ENCODE assay signal across 11 mouse cellular contexts in the genomic region with DNA sequence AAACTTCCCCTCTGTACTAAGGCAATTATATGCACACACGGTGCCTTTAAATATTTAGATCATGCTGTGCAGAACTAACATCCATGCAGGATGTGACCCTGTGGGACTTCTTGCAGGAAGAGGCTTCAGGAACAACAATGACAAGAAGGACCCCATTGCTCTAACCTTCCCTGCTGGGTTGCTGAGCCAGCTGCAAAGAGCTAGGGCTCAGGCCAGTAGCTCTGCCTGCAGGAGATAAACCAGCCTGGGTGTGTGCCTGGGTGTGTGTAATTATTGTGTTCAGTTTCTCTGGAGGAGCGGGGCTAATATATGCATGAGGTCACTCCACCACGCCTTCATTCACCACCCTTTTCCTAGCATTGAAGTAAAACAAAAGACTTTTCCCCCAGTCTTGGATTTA. TPM values are rescaled to one million over a fixed set of nuclear protein-coding genes. Genes with fewer than 3 reads are reported as not detected.
DNase-seq lines count a peak whose midpoint lies in the region; ATAC-seq and TF ChIP-seq lines count a peak whose summit lies in the region.
"Had no signal": no experiment of that assay in that cellular context is flagged by ENCODE, and none has a peak within 500 bp of the region (broad histone marks: within the 10 kb centered on the region; RNA-seq: fewer than 3 reads in every experiment).

No protein-coding gene starts in this region.

- no peaks in the 10 kb centered on the region for H3K36me3 ChIP-seq in kidney, adult 2 months (ENCODE audit: control insufficient read depth, insufficient read depth, low read length)
- no peaks in the 10 kb centered on the region for H3K36me3 ChIP-seq in forebrain, embryonic 12.5 days (replicated peaks)
- H3K36me3 ChIP-seq in hindbrain, embryonic 14.5 days (replicated peaks; ENCODE audit: control insufficient read depth, insufficient read depth) = no peaks in the 10 kb centered on the region
- H3K36me3 ChIP-seq in midbrain, embryonic 13.5 days = no peaks in the 10 kb centered on the region
- H3K36me3 ChIP-seq: embryonic facial prominence, embryonic 12.5 days had no signal

- WGBS in kidney, adult 2 months = 51% methylated on average over 3 of the region's 3 CpGs
- 20% methylated on average over 3 of the region's 3 CpGs for WGBS in forebrain, embryonic 12.5 days
- WGBS in hindbrain, embryonic 14.5 days = 16% methylated on average over 3 of the region's 3 CpGs
- WGBS in midbrain, embryonic 13.5 days = 15% methylated on average over 3 of the region's 3 CpGs

- DNase-seq in kidney, adult 2 months = peak; percentile 12
- DNase-seq in kidney, adult 9 months = no peak
- no peak for DNase-seq in hindbrain, embryonic 14.5 days (ENCODE audit: low spot score)
- DNase-seq in right cerebral cortex, postnatal 10 days (ENCODE audit: low spot score in 2 of 2) = no peak
- no peak for DNase-seq in spleen, adult 12 weeks (ENCODE audit: low spot score)
- DNase-seq: adrenal gland, adult 2 months had no signal

- peak; percentile 64; the same call in 1 of the 2 replicates for ATAC-seq in forebrain, embryonic 12.5 days (ENCODE audit: low FRiP score)
- ATAC-seq in hindbrain, embryonic 14.5 days (ENCODE audit: low FRiP score) = peak; percentile 51; the same call in 1 of the 2 replicates
- ATAC-seq in midbrain, embryonic 13.5 days = peak; percentile 86
- ATAC-seq in monocyte, adult 5-6 weeks (replicated peaks; ENCODE audit: insufficient number of reproducible peaks, low FRiP score, low TSS enrichment, poor library complexity, severe bottlenecking) = no peak

- H3K27me3 ChIP-seq in kidney, adult 2 months (replicated peaks; ENCODE audit: control insufficient read depth, insufficient read depth, low read length) = no peaks in the 10 kb centered on the region
- H3K27me3 ChIP-seq in forebrain, embryonic 12.5 days = no peaks in the 10 kb centered on the region
- no peaks in the 10 kb centered on the region for H3K27me3 ChIP-seq in hindbrain, embryonic 14.5 days (ENCODE audit: control insufficient read depth, insufficient read depth, low read length)
- H3K27me3 ChIP-seq in midbrain, embryonic 13.5 days = no peaks in the 10 kb centered on the region
- H3K27me3 ChIP-seq: embryonic facial prominence, embryonic 12.5 days had no signal

- no peak for TF ChIP-seq CTCF in kidney, adult 2 months (conservative IDR thresholded peaks at IDR 0.05; ENCODE audit: insufficient read depth, insufficient read length, low read depth, low read length)

- H3K27ac ChIP-seq in kidney, adult 2 months (ENCODE audit: insufficient read depth, low read depth, low read length) = no peak overlapping the region
- no peak overlapping the region for H3K27ac ChIP-seq in forebrain, embryonic 12.5 days
- H3K27ac ChIP-seq in hindbrain, embryonic 14.5 days = no peak overlapping the region
- H3K27ac ChIP-seq in midbrain, embryonic 13.5 days = no peak overlapping the region
- H3K27ac ChIP-seq: embryonic facial prominence, embryonic 12.5 days; macrophage had no signal

- H3K9ac ChIP-seq in forebrain, embryonic 12.5 days = no peak overlapping the region
- no peak overlapping the region for H3K9ac ChIP-seq in hindbrain, embryonic 14.5 days
- no peak overlapping the region for H3K9ac ChIP-seq in midbrain, embryonic 13.5 days (replicated peaks)
- H3K9ac ChIP-seq: embryonic facial prominence, embryonic 12.5 days had no signal

- no peak for TF ChIP-seq POLR2A in kidney, adult 2 months (IDR thresholded peaks at IDR 0.05; ENCODE audit: low read depth, low read length)

- H3K4me3 ChIP-seq in kidney, adult 2 months (ENCODE audit: insufficient read depth, low read depth, low read length) = no peak overlapping the region
- no peak overlapping the region for H3K4me3 ChIP-seq in forebrain, embryonic 12.5 days (replicated peaks)
- H3K4me3 ChIP-seq in hindbrain, embryonic 14.5 days (replicated peaks; ENCODE audit: low read length) = no peak overlapping the region
- no peak overlapping the region for H3K4me3 ChIP-seq in midbrain, embryonic 13.5 days (replicated peaks)
- H3K4me3 ChIP-seq: embryonic facial prominence, embryonic 12.5 days had no signal

- no peak overlapping the region for H3K4me2 ChIP-seq in forebrain, embryonic 12.5 days
- H3K4me2 ChIP-seq in hindbrain, embryonic 14.5 days (replicated peaks) = no peak overlapping the region
- H3K4me2 ChIP-seq in midbrain, embryonic 13.5 days (replicated peaks) = no peak overlapping the region
- H3K4me2 ChIP-seq: embryonic facial prominence, embryonic 12.5 days had no signal

- H3K4me1 ChIP-seq in kidney, adult 2 months (ENCODE audit: control insufficient read depth, insufficient read depth, low read length) = no peaks in the 10 kb centered on the region
- H3K4me1 ChIP-seq in forebrain, embryonic 12.5 days = peaks cover 11% of the 10 kb centered on the region
- no peaks in the 10 kb centered on the region; the same call in 1 of the 2 replicates for H3K4me1 ChIP-seq in hindbrain, embryonic 14.5 days (replicated peaks; ENCODE audit: control insufficient read depth, insufficient read depth, low read length)
- H3K4me1 ChIP-seq in midbrain, embryonic 13.5 days (replicated peaks) = peaks cover 12% of the 10 kb centered on the region

- no peaks in the 10 kb centered on the region for H3K9me3 ChIP-seq in forebrain, embryonic 12.5 days
- no peaks in the 10 kb centered on the region for H3K9me3 ChIP-seq in hindbrain, embryonic 14.5 days (ENCODE audit: control insufficient read depth, low read length)
- no peaks in the 10 kb centered on the region for H3K9me3 ChIP-seq in midbrain, embryonic 13.5 days
- H3K9me3 ChIP-seq: embryonic facial prominence, embryonic 12.5 days had no signal

RNA-seq across cellular contexts. Expression of a gene that starts 51.8 kb away (rescaled TPM):
- polyA plus RNA-seq in kidney, adult 2 months (2012; rRNA removed) = 28.1 and 30.7 TPM in 2 replicates
- not detected in 2 replicates for polyA plus RNA-seq in forebrain, embryonic 12.5 days (2016; fragmentation: Nextera tagmentation; extraction: Ambion mirVana)
- 0.32 and 0.77 TPM in 2 replicates for polyA plus RNA-seq in hindbrain, embryonic 14.5 days (2014; fragmentation: Nextera tagmentation; extraction: Ambion mirVana)
- polyA plus RNA-seq in midbrain, embryonic 13.5 days (2015; fragmentation: Nextera tagmentation; extraction: Ambion mirVana) = 0.44 TPM in 1 of 2 replicates, not detected in the other
- not detected in 3 replicates for total RNA-seq in monocyte, adult 5-6 weeks (2017)
- polyA plus RNA-seq: macrophage had no signal

Comparison
In these comparisons a context has a peak if more than half of its experiments do, and no peak if none do; other contexts are left out.
1. RNA of a gene that starts 51.8 kb away (polyA plus RNA-seq): 28.1 to 30.7 TPM in kidney, adult 2 months; 0.44 TPM in midbrain, embryonic 13.5 days, 0.32 to 0.77 TPM in hindbrain, embryonic 14.5 days and not detected in forebrain, embryonic 12.5 days; every median in the first group is over 10 times any median in the second.